Mouse (Mus musculus): ENCODE data around the gene Rhog. TPM values are rescaled to one million over a fixed set of nuclear protein-coding genes. Genes with fewer than 3 reads are reported as not detected.
"Not testable (repeated sequence)": the region's sequence is repeated elsewhere in the genome, so short reads cannot be mapped to it uniquely, and the experiment has no call there.

The Rhog gene
- 10 to 100 TPM; 13.8 to 17.4 TPM for total RNA-seq (2021)
- long read RNA-seq, experiment 1, partial matches to known transcripts: 0 of 2 reads
- long read RNA-seq, experiment 1, other reads (novel, unspliced or antisense): 0 of 2 reads
- long read RNA-seq, experiment 2, transcript Rhog-201 (2 exons, 1,269 nt): major isoform, 7 of 8 reads
- long read RNA-seq, experiment 2, partial matches to known transcripts: 1 of 8 reads
- long read RNA-seq, experiment 2, other reads (novel, unspliced or antisense): 0 of 8 reads

- DNase-seq (ENCODE audit: low spot score): no peak
Observed at GRCm38 (mm10) chr7:102255954-102256353, at the start of gene Rhog. Rhog (minus strand) TSS chr7:102256054.

- peak; percentile 18 for DNase-seq (ENCODE audit: low spot score)
Observed at GRCm38 (mm10) chr7:102305596-102305995, 49.7 kb upstream of the Rhog start.

GRCm38 (mm10) chr7:102302471-102302870 is 46.6 kb upstream of the Rhog start:
- DNase-seq (ENCODE audit: low spot score): no peak

- DNase-seq (ENCODE audit: low spot score): no peak
Observed at GRCm38 (mm10) chr7:102300761-102301160, 44.9 kb upstream of the Rhog start.

GRCm38 (mm10) chr7:102293234-102293633 is 37.4 kb upstream of the Rhog start:
- DNase-seq (ENCODE audit: low spot score): no peak

- no peak for DNase-seq (ENCODE audit: low spot score)
Observed at GRCm38 (mm10) chr7:102292228-102292627, 36.4 kb upstream of the Rhog start.

- no peak for DNase-seq (ENCODE audit: low spot score)
Observed at GRCm38 (mm10) chr7:102289466-102289865, 33.6 kb upstream of the Rhog start.

- no peak for DNase-seq (ENCODE audit: low spot score)
Observed at GRCm38 (mm10) chr7:102282261-102282660, 26.4 kb upstream of the Rhog start.

- DNase-seq (ENCODE audit: low spot score): no peak
Observed at GRCm38 (mm10) chr7:102281403-102281802, 25.5 kb upstream of the Rhog start.

GRCm38 (mm10) chr7:102272422-102272948 is 16.6 kb upstream of the Rhog start:
- DNase-seq (ENCODE audit: low spot score): peak; percentile 83

GRCm38 (mm10) chr7:102268395-102268748 is 12.5 kb upstream of the Rhog start:
- DNase-seq (ENCODE audit: low spot score): no peak

GRCm38 (mm10) chr7:102267601-102268394 is 11.9 kb upstream of the Rhog start, which contains the start of gene Stim1:
Stim1 (plus strand) TSS chr7:102267806.
- peak; percentile 64 for DNase-seq (ENCODE audit: low spot score)

- DNase-seq (ENCODE audit: low spot score): peak; percentile 97
Observed at GRCm38 (mm10) chr7:102267113-102267579, 11.3 kb upstream of the Rhog start.

GRCm38 (mm10) chr7:102266401-102267042 is 10.7 kb upstream of the Rhog start:
- DNase-seq (ENCODE audit: low spot score): peak; percentile 49

GRCm38 (mm10) chr7:102266021-102266400 is 10.2 kb upstream of the Rhog start:
- not testable (repeated sequence) for DNase-seq (ENCODE audit: low spot score)

- no peak for DNase-seq (ENCODE audit: low spot score)
Observed at GRCm38 (mm10) chr7:102263020-102263419, 7.2 kb upstream of the Rhog start.

GRCm38 (mm10) chr7:102260518-102260917 is 4.7 kb upstream of the Rhog start:
- DNase-seq (ENCODE audit: low spot score): no peak

- no peak for DNase-seq (ENCODE audit: low spot score)
Observed at GRCm38 (mm10) chr7:102259716-102260479, 4.0 kb upstream of the Rhog start.

- DNase-seq (ENCODE audit: low spot score): no peak
Observed at GRCm38 (mm10) chr7:102258753-102259152, 2.9 kb upstream of the Rhog start.

- DNase-seq (ENCODE audit: low spot score): peak; percentile 89
Observed at GRCm38 (mm10) chr7:102258189-102258588, 2.3 kb upstream of the Rhog start.

- no peak for DNase-seq (ENCODE audit: low spot score)
Observed at GRCm38 (mm10) chr7:102256636-102257035, 782 bp upstream of the Rhog start.

Measured in gastrocnemius, adult 18-20 months (tissue).